Mouse (Mus musculus) thymus, postnatal 0 days (tissue): ENCODE measurements around the gene Tekt1. TPM values are rescaled to one million over a fixed set of nuclear protein-coding genes. Genes with fewer than 3 reads are reported as not detected.
"Not testable (repeated sequence)": the region's sequence is repeated elsewhere in the genome, so short reads cannot be mapped to it uniquely, and the experiment has no call there.

ENCODE experiments used
- DNase-seq: peaks from one replicate; pipeline ENCODE4 v3.0.0-alpha.2; 2015; ENCODE audit warnings: low spot score
- polyA plus RNA-seq: library from polyadenylated mRNA; unstranded; fragments of >200 nt; fragmentation: Nextera tagmentation; extraction: Ambion mirVana; gene quantifications from 2 replicates; pipeline ENCODE4 v1.2.1, GENCODE M21; 2015

Tekt1 gene
- polyA plus RNA-seq, 1 experiment from 2014 or later, result 0.60 TPM

DNA sequence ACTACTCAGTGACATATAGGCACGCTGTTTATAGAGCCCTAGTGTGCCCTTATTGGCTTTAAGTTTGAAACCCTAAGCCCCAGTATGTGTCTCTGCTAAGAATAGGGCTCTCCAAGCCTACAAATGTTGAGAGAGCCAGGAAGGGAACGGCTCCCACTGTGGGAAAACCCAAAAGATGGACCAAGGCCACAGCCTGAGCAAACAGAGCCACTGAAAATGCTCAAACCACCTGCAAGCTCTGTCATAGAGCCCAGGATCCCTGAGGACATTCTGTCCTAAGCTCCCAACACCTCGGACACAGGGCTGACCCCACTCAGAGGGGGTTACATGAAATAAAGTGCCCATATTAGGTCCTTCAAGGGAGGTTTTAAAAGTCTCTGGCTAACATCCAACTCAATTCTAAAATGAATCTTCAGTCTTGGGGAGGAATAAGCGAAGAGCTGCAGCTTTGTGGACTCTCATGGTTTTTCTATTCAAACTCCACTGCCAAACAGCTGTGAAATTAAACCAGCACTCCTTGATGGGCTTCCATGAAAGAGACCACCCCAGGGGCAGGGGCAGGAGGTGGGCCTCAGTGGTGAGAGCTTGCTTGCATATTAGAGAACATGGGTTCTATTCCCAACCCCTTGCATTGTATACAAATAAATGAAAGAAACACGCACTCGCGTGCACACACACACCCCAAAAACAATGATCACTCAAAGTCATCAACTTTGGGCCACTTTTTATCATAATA, 27.3 kb upstream of the Tekt1 start:
- no peak for DNase-seq

DNA sequence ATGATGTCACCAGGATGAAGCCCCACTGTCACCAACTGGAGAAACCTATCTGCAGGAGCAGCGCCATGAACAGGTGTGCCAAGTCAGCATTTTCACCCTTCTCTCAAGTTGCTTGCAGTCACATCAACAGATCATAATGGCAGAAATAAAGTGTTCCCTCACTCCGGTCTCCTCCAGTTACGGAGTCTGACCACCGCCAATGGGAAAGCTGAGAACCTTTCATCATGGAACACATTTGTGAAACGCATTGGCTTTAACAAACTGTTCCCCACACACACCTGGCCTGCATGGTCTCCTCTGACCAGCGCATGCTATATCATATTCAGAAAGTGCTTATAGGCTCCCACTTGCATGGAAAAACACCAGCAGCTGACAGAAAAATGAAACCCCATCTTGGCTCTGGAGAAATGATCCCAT, 25.9 kb upstream of the Tekt1 start:
- no peak for DNase-seq

DNA sequence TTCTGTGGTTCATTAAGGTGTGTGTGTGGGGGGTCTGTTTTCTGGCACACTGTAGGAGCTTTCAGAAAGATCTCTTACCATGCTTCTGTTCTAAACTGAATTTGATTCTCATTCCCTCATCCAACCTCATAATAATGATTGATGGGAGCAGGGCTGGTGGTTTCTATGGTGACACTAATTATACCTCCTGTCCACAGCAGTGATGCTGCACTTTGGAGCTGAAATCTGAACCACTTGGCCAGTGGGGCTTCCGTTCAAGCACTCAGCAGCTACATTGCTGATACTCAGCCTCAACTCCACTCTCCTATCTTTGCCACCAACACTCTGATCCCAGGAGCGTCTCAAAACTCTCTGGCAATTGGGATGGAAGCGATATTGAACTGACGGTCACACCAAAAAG, 17.1 kb upstream of the Tekt1 start:
- no peak for DNase-seq

DNA sequence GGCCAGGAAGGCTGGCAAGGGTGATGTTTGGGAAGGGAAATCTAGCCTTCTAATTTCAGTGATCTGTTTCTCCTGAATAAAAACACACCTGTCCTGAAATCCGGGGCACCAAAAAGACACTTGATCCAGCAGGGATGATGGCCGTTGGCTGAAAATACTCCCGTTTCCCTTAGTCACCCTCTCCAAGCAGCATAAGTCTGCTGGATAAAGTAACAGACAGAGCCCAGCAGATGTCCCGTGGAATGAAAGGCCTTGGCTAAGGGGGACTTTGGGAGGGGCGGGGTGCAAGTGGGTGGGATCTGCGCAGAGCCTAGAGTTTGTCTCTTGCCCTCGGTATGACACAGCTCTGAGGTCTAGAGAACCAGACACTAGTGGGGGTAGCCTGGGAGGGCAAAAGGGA, 16.0 kb upstream of the Tekt1 start:
- no peak for DNase-seq

DNA sequence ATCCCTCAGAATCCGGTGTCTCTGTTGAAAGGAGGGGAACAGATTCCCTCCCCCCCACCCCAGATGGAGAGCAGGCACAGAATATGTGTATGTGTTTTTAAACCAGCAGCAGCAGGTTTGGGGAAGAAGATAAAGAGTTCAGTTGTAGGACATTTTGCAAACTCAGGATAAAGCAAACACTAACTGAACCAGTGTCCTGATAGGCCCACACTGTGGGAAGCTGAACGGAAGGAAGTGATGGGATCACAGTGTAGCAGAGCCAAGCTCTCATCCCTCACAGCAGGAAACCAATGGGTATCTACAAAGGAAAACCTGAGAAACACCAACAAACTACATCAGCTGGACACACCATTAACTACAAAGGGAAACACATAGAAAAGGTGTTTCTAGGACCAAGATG, 14.3 kb upstream of the Tekt1 start:
- no peak for DNase-seq

- no peak for DNase-seq
Observed at GRCm38 (mm10) chr11:72369904-72370672, 7.8 kb upstream of the Tekt1 start.

DNA sequence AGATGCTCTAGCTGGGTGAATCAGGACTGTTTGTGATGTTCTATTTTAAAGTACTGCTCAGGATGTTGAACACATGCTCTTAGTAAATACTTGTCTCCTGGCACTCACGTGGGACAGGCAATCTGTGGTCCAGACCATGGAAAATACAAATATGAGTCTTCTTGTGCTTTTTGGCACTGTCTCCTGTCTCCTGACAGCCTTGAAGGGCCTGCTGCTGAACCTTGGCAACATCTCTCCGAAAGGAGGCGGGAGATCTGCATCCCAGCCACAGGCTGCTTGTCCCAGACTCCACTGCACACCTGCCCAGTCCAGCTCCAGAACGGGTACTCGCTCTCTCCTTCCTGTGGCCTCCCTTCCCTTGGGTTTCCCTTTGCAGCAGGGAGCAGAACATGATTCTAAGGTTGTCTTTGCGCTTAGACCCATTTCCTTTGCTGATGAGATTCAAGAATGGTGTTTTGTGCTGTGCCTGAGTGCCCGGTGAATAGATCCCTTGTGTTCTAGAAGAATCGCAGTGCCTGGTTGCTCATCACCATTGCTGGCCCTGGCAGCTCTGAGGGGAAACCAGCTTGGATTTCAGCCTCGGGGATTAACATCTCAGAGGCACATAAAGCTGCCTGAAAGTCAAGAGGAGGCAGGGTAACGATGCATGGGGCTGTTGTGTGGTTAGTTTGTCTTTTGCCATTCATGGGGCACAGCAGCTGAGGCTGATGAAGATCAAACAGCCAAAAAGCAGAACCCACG, 5.9 kb upstream of the Tekt1 start:
- DNase-seq, result no peak

GRCm38 (mm10) chr11:72366126-72366525, 3.9 kb upstream of the Tekt1 start:
- DNase-seq, result no peak

DNA sequence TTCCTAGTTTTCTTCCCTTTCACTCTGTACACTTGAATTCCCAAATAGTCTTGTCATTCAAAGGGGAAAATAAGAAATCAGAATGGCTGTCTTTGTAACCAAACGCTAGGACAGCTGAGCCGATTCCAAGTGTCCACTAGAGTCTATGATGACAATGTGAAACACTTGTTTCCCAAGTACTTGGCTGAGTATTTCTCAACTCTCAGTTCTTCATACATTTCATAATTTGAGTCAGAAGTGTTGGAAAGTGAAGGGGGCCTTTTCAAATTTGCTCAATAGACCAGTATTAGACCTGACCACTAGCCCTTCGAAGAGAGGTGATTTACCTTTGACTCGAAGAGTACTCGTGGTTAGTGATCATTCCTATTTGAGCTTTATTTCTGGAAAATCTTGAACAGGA, 2.3 kb upstream of the Tekt1 start:
- DNase-seq, result no peak

DNA sequence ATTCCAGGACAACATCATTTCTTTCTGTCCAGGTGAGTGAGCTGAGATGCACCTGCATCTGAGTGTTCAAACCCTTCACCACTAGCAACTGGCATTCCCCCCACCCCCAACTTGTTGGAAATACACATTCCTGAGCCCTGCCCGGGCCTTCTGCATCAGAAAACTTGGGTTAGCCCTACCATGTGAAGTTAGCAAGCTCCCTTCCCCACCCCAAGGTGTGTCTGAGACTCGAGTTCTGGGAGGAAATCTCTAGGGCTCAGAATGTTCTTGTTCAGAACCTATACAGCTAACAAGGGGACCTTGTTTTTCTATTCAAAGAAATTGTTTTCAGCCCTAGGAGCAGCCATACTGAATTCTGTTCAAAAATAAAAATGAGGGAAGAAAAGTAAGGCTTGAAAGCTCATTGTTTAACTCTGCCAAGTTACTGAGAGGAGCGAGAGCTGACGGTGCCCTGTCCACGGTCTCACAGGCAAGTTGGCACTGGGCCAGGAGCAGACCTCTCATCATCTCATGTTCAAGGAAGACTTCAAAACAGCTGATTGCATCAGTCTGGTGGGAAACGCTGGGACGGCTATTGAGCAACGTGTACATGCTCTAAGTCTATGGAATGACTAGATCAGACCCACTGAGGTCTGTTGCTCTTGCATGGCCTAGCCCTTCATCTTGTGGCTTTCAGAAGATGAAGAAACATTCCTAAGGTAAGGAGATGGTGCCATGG, 1.4 kb upstream of the Tekt1 start:
- no peak for DNase-seq

DNA sequence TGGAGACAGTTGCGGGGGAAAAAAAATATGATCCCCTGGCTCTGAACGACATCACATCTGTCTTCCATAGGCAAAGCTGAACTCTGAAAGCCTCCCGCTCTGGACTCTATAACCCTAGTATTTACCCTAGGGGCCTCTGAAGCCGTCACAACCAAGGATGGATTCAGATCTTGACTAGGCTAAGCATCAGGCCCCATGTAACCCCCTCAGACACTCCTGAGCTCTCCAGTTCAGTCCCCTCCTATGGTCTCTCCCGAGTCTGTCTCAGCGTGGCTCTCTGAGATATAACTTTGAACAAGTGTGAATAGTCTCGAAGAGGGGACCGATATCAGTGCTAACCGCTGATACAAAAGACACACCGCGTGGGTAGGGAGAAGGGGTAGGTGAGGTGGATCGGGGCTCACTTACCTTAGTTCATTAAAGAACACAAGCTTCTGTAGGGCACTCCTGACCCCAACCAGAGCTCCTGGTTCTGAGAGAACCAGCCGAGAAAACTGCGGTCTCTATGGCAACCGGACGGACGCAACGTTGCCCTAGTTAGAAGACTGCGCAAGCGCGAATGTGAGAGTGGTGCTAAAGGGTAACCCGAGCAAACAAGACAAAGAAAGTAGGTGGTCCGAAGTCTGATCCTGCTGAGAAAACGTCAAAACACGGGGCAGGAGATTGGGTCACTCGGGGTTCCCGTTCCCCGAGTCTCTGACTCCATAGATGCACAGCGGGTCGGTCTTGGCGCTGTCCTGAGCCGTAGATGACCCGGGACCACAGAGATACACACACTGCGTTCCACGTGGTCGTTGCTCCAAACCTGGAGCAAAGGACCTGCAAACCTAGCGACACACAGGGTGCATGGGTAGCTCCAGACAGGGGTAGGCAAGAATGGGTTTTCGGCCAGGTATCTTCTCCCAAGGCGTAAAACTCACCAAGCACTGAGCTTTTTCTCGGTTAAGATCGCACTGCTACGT, 576 bp downstream of the Tekt1 start:
- DNase-seq, result peak; percentile 51

DNA sequence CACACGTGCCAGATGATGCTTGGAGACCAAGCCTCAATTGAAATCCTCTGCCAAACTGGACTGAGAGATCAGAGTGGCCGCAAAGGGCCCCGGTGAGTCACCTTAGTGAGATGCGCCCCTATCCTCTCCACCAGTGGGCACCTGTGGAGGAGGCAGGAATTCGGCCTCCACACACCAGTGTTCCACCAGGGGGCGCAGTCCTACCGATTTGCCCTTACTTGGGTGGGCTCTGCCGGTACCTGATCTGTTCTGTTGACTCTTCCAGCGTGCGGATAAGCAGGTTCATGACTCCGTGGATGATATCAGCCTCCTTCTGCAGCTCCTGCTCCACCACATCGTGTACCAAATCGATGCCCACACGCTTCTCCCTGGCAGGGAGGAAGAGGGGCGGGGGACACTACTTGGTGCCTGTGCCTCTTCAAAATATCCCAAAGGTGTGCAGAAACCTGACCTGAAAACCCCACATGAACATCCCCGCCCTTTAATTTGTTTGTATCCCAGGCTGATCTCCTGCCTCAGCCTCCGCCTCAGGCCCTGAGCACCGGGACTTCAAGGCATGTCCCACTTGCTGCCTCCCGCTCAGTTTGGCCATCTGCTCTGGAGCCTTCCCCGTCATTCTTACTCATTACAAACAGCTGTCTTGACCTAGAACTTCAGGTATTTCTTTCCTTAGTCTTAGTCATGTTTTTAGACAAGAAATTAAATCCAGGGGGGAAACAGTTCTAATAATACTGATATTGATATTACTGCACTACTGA, 7.1 kb downstream of the Tekt1 start:
- peak; percentile 67 for DNase-seq

DNA sequence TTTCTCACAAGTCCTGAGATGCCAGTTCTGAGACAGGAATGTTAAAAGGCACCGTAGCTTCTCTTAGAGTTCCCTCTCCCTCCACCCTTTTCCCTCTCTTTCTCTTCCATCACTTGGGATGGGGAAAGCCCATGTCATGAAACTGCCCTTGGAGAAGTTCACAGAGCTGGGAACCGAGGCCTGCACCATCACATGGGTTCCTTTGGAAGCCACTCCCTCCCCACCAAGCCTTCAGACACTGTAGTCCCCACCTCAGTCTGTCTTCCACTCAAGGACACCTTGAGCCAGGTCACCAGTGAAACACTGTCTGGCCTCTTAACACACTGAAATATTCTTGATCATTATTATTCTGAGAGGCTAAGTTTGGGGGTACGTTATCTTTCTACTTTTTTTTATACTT, 9.1 kb downstream of the Tekt1 start:
- DNase-seq, result no peak

DNA sequence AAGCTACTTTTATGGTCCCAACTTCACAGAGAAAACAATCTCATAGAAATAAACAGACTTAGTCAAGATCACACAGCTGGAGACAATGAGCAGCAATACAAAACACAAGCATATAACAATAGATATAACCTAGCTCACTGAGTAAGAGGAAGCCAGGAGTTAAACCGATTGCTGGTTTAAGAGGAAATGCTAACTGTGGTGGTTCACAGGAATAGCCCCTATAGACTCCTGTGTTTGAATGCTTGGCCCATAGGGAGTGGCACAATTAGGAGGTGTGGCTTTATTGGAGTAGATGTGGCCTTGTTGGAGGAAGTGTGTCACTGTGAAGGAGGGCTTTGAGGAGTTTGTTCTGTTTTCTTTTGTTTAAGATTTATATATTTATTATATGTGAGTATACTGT, 10.0 kb downstream of the Tekt1 start:
- DNase-seq, result no peak

DNA sequence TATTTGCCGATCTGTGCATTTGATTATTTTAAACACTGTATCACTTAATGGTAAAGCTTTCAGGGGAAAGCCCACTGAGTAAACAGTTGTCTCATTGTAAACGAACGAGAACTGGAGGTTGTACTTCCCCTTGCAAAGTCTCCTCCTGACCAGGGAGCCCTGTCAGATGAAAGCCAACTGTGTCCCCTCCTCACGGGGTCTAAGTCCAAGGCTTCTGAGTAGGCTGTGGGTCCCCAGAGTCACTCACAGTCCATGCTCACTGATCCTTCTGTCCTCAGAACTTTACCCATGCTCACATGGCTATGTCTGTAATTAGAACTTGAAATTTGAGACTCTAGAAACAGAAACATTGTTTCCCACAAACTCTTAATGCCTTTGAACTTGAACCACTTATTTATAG, 12.6 kb downstream of the Tekt1 start:
- DNase-seq, result no peak

- no peak for DNase-seq
Observed at GRCm38 (mm10) chr11:72349016-72349415, 13.2 kb downstream of the Tekt1 start.

DNA sequence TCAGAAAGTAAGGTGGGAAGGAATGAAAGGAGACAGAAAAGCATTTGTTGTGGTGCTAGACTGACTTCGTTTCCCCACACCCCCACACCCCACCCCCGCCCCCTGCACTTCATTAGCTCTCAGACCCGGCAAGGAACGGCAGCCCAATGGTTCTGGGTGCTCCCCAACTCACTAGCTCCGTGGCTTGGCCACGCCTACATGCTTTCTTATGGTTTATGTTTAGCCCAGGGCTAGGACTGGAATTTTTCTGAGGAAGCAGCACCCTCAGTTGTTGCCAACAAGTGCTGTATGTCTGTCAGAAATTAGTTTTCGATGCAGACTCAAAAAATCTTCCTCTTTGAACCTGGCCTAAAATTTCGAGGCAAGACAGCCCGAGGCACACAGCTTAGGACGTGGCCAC, 13.7 kb downstream of the Tekt1 start:
- no peak for DNase-seq

DNA sequence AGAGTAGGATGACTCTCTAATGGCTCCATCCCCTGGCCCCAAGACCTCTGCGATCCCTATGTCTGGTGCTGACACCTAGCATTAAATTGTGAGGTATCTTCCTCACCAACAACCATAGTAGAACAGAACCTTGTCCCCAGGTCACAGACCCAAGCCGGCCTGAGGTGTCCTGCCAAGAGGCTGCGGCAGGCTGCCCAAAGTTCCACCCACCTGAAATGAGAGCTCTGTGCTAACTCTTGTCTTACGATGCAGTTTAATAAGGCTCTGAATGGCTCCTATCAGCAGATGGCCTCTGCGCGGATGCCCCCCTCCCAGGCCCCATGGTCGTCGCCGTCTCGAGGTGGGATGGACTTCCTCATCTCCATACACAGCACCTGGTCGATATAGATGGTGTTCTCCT, 17.8 kb downstream of the Tekt1 start:
- DNase-seq, result no peak

GRCm38 (mm10) chr11:72343904-72344303, 18.3 kb downstream of the Tekt1 start:
- DNase-seq, result peak; percentile 55

DNA sequence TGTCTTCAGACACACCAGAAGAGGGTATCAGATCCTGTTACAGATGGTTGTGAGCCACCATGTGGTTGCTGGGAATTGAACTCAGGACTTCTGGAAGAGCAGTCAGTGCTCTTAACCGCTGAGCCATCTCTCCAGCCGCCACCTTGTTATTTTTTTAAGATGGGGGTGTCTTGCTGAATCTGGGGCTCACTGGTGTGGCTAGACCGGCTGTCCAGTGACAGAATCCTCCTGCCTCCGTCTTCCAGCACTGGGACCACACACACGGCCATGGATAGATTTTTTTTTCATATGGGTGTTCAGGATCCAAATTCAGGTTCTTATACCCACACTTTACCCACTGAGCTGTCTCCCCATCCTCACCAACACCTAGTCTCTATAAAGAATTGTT, 19.0 kb downstream of the Tekt1 start:
- not testable (repeated sequence) for DNase-seq
